Mouse (Mus musculus) cortical plate, adult 2 months (tissue): ENCODE measurements around the gene Ccnd3.

Experiments
- CTCF ChIP-seq: fragments of 200-500 bp; IDR thresholded peaks from 2 replicates; pipeline ENCODE4 v1.5.1; 2011; ENCODE audit warnings: mild to moderate bottlenecking, control low read depth, low read length; ENCODE audit not compliant: insufficient read depth; ENCODE audit errors: extremely low read depth
- POLR2A ChIP-seq: fragments of 200-500 bp; IDR thresholded peaks from 2 replicates; pipeline ENCODE4 v1.6.1; 2011; ENCODE audit warnings: mild to moderate bottlenecking, low read length, control low read depth; ENCODE audit not compliant: insufficient read depth; ENCODE audit errors: extremely low read depth

- no peak for TF ChIP-seq CTCF
- TF ChIP-seq POLR2A, result no peak
Measured at GRCm38 (mm10) chr17:47629717-47630677, 125.1 kb downstream of the Ccnd3 start.
